10 mouse cellular contexts compared by ENCODE assay signal in the genomic region with DNA sequence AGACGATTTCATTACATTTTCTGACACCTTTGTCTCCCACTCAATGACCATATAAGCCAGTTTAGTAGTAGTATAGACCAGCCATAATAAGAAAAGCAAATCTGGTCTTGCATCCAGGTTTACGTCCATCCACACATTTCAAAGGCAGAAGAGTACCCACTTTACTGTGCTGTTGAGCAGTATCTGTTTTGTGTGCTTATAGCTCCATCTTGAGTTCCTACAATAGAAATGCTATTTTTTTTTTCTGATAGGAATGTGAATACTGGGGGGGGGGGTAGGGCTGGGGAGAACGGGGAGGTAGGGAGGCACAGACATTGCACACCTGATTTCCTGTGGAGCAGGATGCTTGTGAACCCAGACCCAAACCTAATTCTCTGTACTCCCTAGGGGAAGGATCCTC. TPM values are rescaled to one million over a fixed set of nuclear protein-coding genes. Genes with fewer than 3 reads are reported as not detected.
DNase-seq lines count a peak whose midpoint lies in the region; ATAC-seq and TF ChIP-seq lines count a peak whose summit lies in the region.
"Had no signal": no experiment of that assay in that cellular context is flagged by ENCODE, and none has a peak within 500 bp of the region (broad histone marks: within the 10 kb centered on the region; RNA-seq: fewer than 3 reads in every experiment).

No protein-coding gene starts in this region.

- 41% methylated on average over 3 of the region's 3 CpGs for WGBS in kidney, postnatal 0 days
- WGBS in forebrain, embryonic 15.5 days: 23% methylated on average over 3 of the region's 3 CpGs
- WGBS in neural tube, embryonic 12.5 days: 27% methylated on average over 3 of the region's 3 CpGs

- TF ChIP-seq CTCF in kidney, postnatal 0 days (IDR thresholded peaks at IDR 0.05; ENCODE audit: low read depth): peak; percentile 69
- peak in 1 of 3 experiments; percentile 44; a peak in 2 of 6 replicates for TF ChIP-seq CTCF in MEL (IDR thresholded peaks at IDR 0.05 in 2 of 3, conservative IDR thresholded peaks at IDR 0.05 in 1 of 3; ENCODE audit: control insufficient read depth in 1 of 3, insufficient read depth in 1 of 3, low read depth in 2 of 3, low read length in 3 of 3, poor library complexity in 1 of 3, severe bottlenecking in 1 of 3)

- ATAC-seq in kidney, postnatal 0 days (replicated peaks; ENCODE audit: low FRiP score, low read depth): no peak
- ATAC-seq in forebrain, embryonic 15.5 days (replicated peaks): no peak
- ATAC-seq in neural tube, embryonic 12.5 days (ENCODE audit: low FRiP score, low read depth): no peak

- no peak overlapping the region for H3K4me3 ChIP-seq in kidney, postnatal 0 days (replicated peaks; ENCODE audit: low read depth, low read length)
- H3K4me3 ChIP-seq in MEL (ENCODE audit: control insufficient read depth in 1 of 2, insufficient read depth in 1 of 2, low read depth in 2 of 2, low read length in 2 of 2): no peak overlapping the region
- H3K4me3 ChIP-seq in forebrain, embryonic 15.5 days: peak overlapping the region; percentile 94
- H3K4me3 ChIP-seq in neural tube, embryonic 12.5 days: peak overlapping the region; percentile 15; the same call in 1 of the 2 replicates

- TF ChIP-seq RAD21 in MEL (IDR thresholded peaks at IDR 0.05; ENCODE audit: low read depth, low read length): peak; percentile 47

- H3K27me3 ChIP-seq in kidney, postnatal 0 days (ENCODE audit: insufficient read depth, low read length): no peaks in the 10 kb centered on the region
- no peaks in the 10 kb centered on the region for H3K27me3 ChIP-seq in MEL (ENCODE audit: control insufficient read depth in 1 of 2, insufficient read depth in 2 of 2, low read length in 2 of 2)
- H3K27me3 ChIP-seq in forebrain, embryonic 15.5 days: no peaks in the 10 kb centered on the region
- H3K27me3 ChIP-seq in neural tube, embryonic 12.5 days (replicated peaks): peaks cover 8% of the 10 kb centered on the region

- TF ChIP-seq EP300 in MEL (IDR thresholded peaks at IDR 0.05; ENCODE audit: low read depth in 1 of 2, low read length in 2 of 2): no peak

- peak; percentile 87 for DNase-seq in kidney, postnatal 0 days (ENCODE audit: low spot score)
- no peak for DNase-seq in kidney, adult 11 months
- DNase-seq in MEL (ENCODE audit: low read depth, low spot score): peak; percentile 20
- no peak for DNase-seq in layer of hippocampus, adult 8-10 months (ENCODE audit: low spot score in 2 of 2)
- no peak for DNase-seq in kidney, postnatal 14 days
- no peak for DNase-seq in left cerebral cortex, adult 8-10 months (ENCODE audit: low spot score in 2 of 2)
- DNase-seq: lung, adult 2 months had no signal

- no peak overlapping the region for H3K4me2 ChIP-seq in kidney, postnatal 0 days (ENCODE audit: low read length)
- peak overlapping the region; percentile 91 for H3K4me2 ChIP-seq in forebrain, embryonic 15.5 days (replicated peaks)
- peak overlapping the region; percentile 85 for H3K4me2 ChIP-seq in neural tube, embryonic 12.5 days (replicated peaks)

- no peak for TF ChIP-seq POLR2A in MEL (IDR thresholded peaks at IDR 0.05; ENCODE audit: control insufficient read depth in 1 of 2, insufficient read depth in 1 of 2, low read depth in 1 of 2, low read length in 2 of 2, poor library complexity in 1 of 2)

- H3K27ac ChIP-seq in kidney, postnatal 0 days: no peak overlapping the region
- H3K27ac ChIP-seq in MEL (ENCODE audit: control insufficient read depth, low read depth, low read length): no peak overlapping the region
- H3K27ac ChIP-seq in forebrain, embryonic 15.5 days (replicated peaks): 0 out of 2 replicates have a peak overlapping the region, but pooled peaks have one; percentile 93
- no peak overlapping the region for H3K27ac ChIP-seq in neural tube, embryonic 12.5 days

- no peak overlapping the region for H3K9ac ChIP-seq in kidney, postnatal 0 days (ENCODE audit: low read depth, low read length)
- no peak overlapping the region for H3K9ac ChIP-seq in MEL (ENCODE audit: control insufficient read depth, low read depth, low read length, poor library complexity, severe bottlenecking)
- H3K9ac ChIP-seq in forebrain, embryonic 15.5 days (replicated peaks): peak overlapping the region; percentile 16; the same call in 1 of the 2 replicates
- 0 out of 2 replicates have a peak overlapping the region, but pooled peaks have one; percentile 40 for H3K9ac ChIP-seq in neural tube, embryonic 12.5 days

- peaks cover 15% of the 10 kb centered on the region; the same call in 1 of the 2 replicates for H3K4me1 ChIP-seq in kidney, postnatal 0 days (replicated peaks; ENCODE audit: insufficient read depth, low read length)
- H3K4me1 ChIP-seq in MEL (ENCODE audit: control insufficient read depth in 1 of 2, insufficient read depth in 2 of 2, low read length in 2 of 2): peaks cover 2% of the 10 kb centered on the region in 2 experiments; a peak in 1 of 4 replicates
- H3K4me1 ChIP-seq in forebrain, embryonic 15.5 days: peaks cover 66% of the 10 kb centered on the region
- H3K4me1 ChIP-seq in neural tube, embryonic 12.5 days: peaks cover 49% of the 10 kb centered on the region

- no peaks in the 10 kb centered on the region for H3K9me3 ChIP-seq in kidney, postnatal 0 days (replicated peaks; ENCODE audit: low read length)
- no peaks in the 10 kb centered on the region for H3K9me3 ChIP-seq in MEL (replicated peaks; ENCODE audit: insufficient read depth, low read length)
- H3K9me3 ChIP-seq in forebrain, embryonic 15.5 days: no peaks in the 10 kb centered on the region
- H3K9me3 ChIP-seq in neural tube, embryonic 12.5 days: no peaks in the 10 kb centered on the region
- H3K9me3 ChIP-seq: heart, embryonic 12.5 days had no signal

- no peaks in the 10 kb centered on the region for H3K36me3 ChIP-seq in kidney, postnatal 0 days (ENCODE audit: insufficient read depth, low read length)
- peaks cover 0 to 7% of the 10 kb centered on the region in 2 experiments; a peak in 2 of 4 replicates for H3K36me3 ChIP-seq in MEL (ENCODE audit: control insufficient read depth in 1 of 2, insufficient read depth in 2 of 2, low read length in 2 of 2)
- no peaks in the 10 kb centered on the region for H3K36me3 ChIP-seq in forebrain, embryonic 15.5 days
- H3K36me3 ChIP-seq in neural tube, embryonic 12.5 days: no peaks in the 10 kb centered on the region
- H3K36me3 ChIP-seq: heart, embryonic 12.5 days had no signal

- peaks cover 1% of the 10 kb centered on the region for H3K79me2 ChIP-seq in MEL (ENCODE audit: control insufficient read depth, insufficient read depth, low read length, poor library complexity)

RNA-seq across cellular contexts. Expression of gene Gabbr1, which starts 2.2 kb away (rescaled TPM):
- 5.2 and 6.1 TPM in 2 replicates for polyA plus RNA-seq in kidney, postnatal 0 days (2015; fragmentation: Nextera tagmentation; extraction: Ambion mirVana)
- total RNA-seq in MEL (2012; rRNA removed): 1.5 and 2.2 TPM in 2 replicates
- 10 to 100 TPM in 1 of 2 experiments, not detected in 1; 14.6 TPM for polyA plus RNA-seq in MEL (2012; ENCODE audit: insufficient read depth in 1 of 2, insufficient read length in 2 of 2, low read depth in 1 of 2, low replicate concordance in 2 of 2, missing spikeins in 1 of 2)
- 50.9 and 53.1 TPM in 2 replicates for polyA plus RNA-seq in forebrain, embryonic 15.5 days (2015; fragmentation: Nextera tagmentation; extraction: Ambion mirVana)
- 44.6 and 47.0 TPM in 2 replicates for polyA plus RNA-seq in neural tube, embryonic 12.5 days (2016; fragmentation: Nextera tagmentation; extraction: Ambion mirVana)
- total RNA-seq in layer of hippocampus, adult 8-10 months (2022): 100 to 1,000 TPM; 595 to 693 (median 673) TPM
- 100 to 1,000 TPM; 662 to 748 (median 699) TPM for total RNA-seq in left cerebral cortex, adult 8-10 months (2022)

RNA-seq across cellular contexts. Expression of gene Mog, which starts 24.8 kb away (rescaled TPM):
- not detected in 2 replicates for polyA plus RNA-seq in kidney, postnatal 0 days (2015; fragmentation: Nextera tagmentation; extraction: Ambion mirVana)
- not detected in 2 replicates for total RNA-seq in MEL (2012; rRNA removed)
- polyA plus RNA-seq in MEL (2012; ENCODE audit: insufficient read depth in 1 of 2, insufficient read length in 2 of 2, low read depth in 1 of 2, low replicate concordance in 2 of 2, missing spikeins in 1 of 2): not detected
- 1.9 and 2.4 TPM in 2 replicates for polyA plus RNA-seq in forebrain, embryonic 15.5 days (2015; fragmentation: Nextera tagmentation; extraction: Ambion mirVana)
- 1.0 and 1.3 TPM in 2 replicates for polyA plus RNA-seq in neural tube, embryonic 12.5 days (2016; fragmentation: Nextera tagmentation; extraction: Ambion mirVana)
- total RNA-seq in layer of hippocampus, adult 8-10 months (2022): 10 to 100 TPM; 35.6 to 57.5 (median 47.8) TPM
- 10 to 100 TPM; 52.5 to 55.9 (median 54.6) TPM for total RNA-seq in left cerebral cortex, adult 8-10 months (2022)
- polyA plus RNA-seq: heart, embryonic 12.5 days; lung, adult 2 months had no signal

RNA-seq across cellular contexts. Expression of gene Olfr90, which starts 40.3 kb away (rescaled TPM):
- not detected in 2 replicates for polyA plus RNA-seq in kidney, postnatal 0 days (2015; fragmentation: Nextera tagmentation; extraction: Ambion mirVana)
- 0.08 TPM in 1 of 2 replicates, not detected in the other for total RNA-seq in MEL (2012; rRNA removed)
- polyA plus RNA-seq in MEL (2012; ENCODE audit: insufficient read depth in 1 of 2, insufficient read length in 2 of 2, low read depth in 1 of 2, low replicate concordance in 2 of 2, missing spikeins in 1 of 2): under 1 TPM in 1 of 2 experiments, not detected in 1; 0.08 TPM
- not detected in 2 replicates for polyA plus RNA-seq in forebrain, embryonic 15.5 days (2015; fragmentation: Nextera tagmentation; extraction: Ambion mirVana)
- 0.11 TPM in 1 of 2 replicates, not detected in the other for polyA plus RNA-seq in neural tube, embryonic 12.5 days (2016; fragmentation: Nextera tagmentation; extraction: Ambion mirVana)
- total RNA-seq in layer of hippocampus, adult 8-10 months (2022): not detected
- total RNA-seq in left cerebral cortex, adult 8-10 months (2022): not detected
- polyA plus RNA-seq: heart, embryonic 12.5 days; lung, adult 2 months had no signal

RNA-seq across cellular contexts. Expression of gene Zfp57, which starts 47.0 kb away (rescaled TPM):
- 28.2 and 32.6 TPM in 2 replicates for polyA plus RNA-seq in kidney, postnatal 0 days (2015; fragmentation: Nextera tagmentation; extraction: Ambion mirVana)
- total RNA-seq in MEL (2012; rRNA removed): not detected in 2 replicates
- polyA plus RNA-seq in MEL (2012; ENCODE audit: insufficient read depth in 1 of 2, insufficient read length in 2 of 2, low read depth in 1 of 2, low replicate concordance in 2 of 2, missing spikeins in 1 of 2): not detected
- 329 and 340 TPM in 2 replicates for polyA plus RNA-seq in forebrain, embryonic 15.5 days (2015; fragmentation: Nextera tagmentation; extraction: Ambion mirVana)
- polyA plus RNA-seq in neural tube, embryonic 12.5 days (2016; fragmentation: Nextera tagmentation; extraction: Ambion mirVana): 208 and 210 TPM in 2 replicates
- total RNA-seq in layer of hippocampus, adult 8-10 months (2022): 10 to 100 TPM in 2 of 4 experiments, 1 to 10 TPM in 2; 8.9 to 10.8 (median 9.8) TPM
- 10 to 100 TPM in 1 of 4 experiments, 1 to 10 TPM in 3; 8.1 to 10.5 (median 9.0) TPM for total RNA-seq in left cerebral cortex, adult 8-10 months (2022)

RNA-seq across cellular contexts. Expression of gene Olfr91, which starts 50.1 kb away (rescaled TPM):
- not detected in 2 replicates for polyA plus RNA-seq in kidney, postnatal 0 days (2015; fragmentation: Nextera tagmentation; extraction: Ambion mirVana)
- total RNA-seq in MEL (2012; rRNA removed): not detected in 2 replicates
- polyA plus RNA-seq in MEL (2012; ENCODE audit: insufficient read depth in 1 of 2, insufficient read length in 2 of 2, low read depth in 1 of 2, low replicate concordance in 2 of 2, missing spikeins in 1 of 2): not detected
- polyA plus RNA-seq in forebrain, embryonic 15.5 days (2015; fragmentation: Nextera tagmentation; extraction: Ambion mirVana): not detected in 2 replicates
- not detected in 2 replicates for polyA plus RNA-seq in neural tube, embryonic 12.5 days (2016; fragmentation: Nextera tagmentation; extraction: Ambion mirVana)
- not detected for total RNA-seq in layer of hippocampus, adult 8-10 months (2022)
- total RNA-seq in left cerebral cortex, adult 8-10 months (2022): not detected
- polyA plus RNA-seq: heart, embryonic 12.5 days; lung, adult 2 months had no signal

Comparison
In these comparisons a context has a peak if more than half of its experiments do, and no peak if none do; other contexts are left out.
1. DNase-seq: peak in kidney, postnatal 0 days (single experiment) and MEL (single experiment); none in kidney, adult 11 months (single experiment), layer of hippocampus, adult 8-10 months (0 of 2), kidney, postnatal 14 days (single experiment) and left cerebral cortex, adult 8-10 months (0 of 2).
2. H3K4me3 ChIP-seq: peak in forebrain, embryonic 15.5 days (single experiment) and neural tube, embryonic 12.5 days (single experiment); none in kidney, postnatal 0 days (single experiment) and MEL (0 of 2).
3. H3K9ac ChIP-seq: peak in forebrain, embryonic 15.5 days (single experiment) and neural tube, embryonic 12.5 days (single experiment); none in kidney, postnatal 0 days (single experiment) and MEL (single experiment).